Mouse (Mus musculus): ENCODE results near the gene Zfp14.

DNA sequence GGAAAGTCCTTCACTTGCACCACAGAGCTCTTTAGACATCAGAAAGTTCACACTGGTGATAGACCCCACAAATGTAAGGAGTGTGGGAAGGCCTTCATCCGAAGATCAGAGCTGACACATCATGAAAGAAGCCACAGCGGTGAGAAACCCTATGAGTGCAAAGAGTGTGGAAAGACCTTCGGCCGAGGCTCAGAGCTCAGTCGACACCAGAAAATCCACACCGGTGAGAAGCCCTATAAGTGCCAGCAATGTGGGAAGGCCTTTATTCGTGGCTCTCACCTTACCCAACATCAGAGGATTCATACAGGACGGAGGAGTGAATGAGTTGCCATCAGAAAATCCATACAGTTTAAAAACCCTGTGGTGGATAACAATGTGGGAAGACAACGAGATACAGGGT lies 27.9 kb downstream of the Zfp14 start:
- TF ChIP-seq CTCF (IDR thresholded peaks at IDR 0.05; ENCODE audit: control insufficient read depth, insufficient read depth, insufficient replicate concordance, low read depth, low read length) (no peak), POLR2A (IDR thresholded peaks at IDR 0.05; ENCODE audit: control insufficient read depth, low read depth, low read length) (no peak)
